Mouse (Mus musculus): ENCODE measurements at regions not wholly inside any gene's neighbourhood (a gene's known extent, or its start where the extent isn't known, plus 50 kb on each side); places are given as distances from the start of the nearest gene placed in this dataset.

DNA sequence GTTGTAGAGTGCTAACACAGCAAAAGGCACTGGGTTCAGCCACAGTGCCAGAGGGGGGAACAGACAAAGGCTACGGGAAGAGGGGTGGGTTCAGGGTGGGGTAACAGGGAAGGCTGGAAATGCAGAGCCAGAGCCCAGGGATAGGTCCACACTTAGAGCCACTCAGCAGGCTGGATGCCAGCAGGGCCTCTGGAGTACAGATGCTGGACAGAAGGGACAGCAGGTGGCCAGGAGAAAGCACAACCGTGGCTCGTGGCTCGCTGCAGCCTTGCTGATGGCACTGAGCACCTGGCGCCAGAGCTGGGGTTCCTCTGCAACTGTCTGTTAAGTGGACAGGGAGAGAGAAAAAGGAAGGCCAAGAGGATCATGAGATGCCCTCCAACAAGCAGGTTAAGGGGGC lies 174.2 kb downstream of the Mroh4 start:
- no peaks in the 10 kb centered on the region for H3K9me3 ChIP-seq (replicated peaks)
- H3K27ac ChIP-seq (replicated peaks), result no peak overlapping the region
- WGBS, result 88% methylated on average over 5 of the region's 5 CpGs
- H3K4me1 ChIP-seq, result no peaks in the 10 kb centered on the region
- no peaks in the 10 kb centered on the region for H3K27me3 ChIP-seq (ENCODE audit: low read depth, poor library complexity, severe bottlenecking)
- H3K36me3 ChIP-seq, result no peaks in the 10 kb centered on the region
- no peak overlapping the region for H3K4me3 ChIP-seq
- no peak for DNase-seq (ENCODE audit: low spot score)

DNA sequence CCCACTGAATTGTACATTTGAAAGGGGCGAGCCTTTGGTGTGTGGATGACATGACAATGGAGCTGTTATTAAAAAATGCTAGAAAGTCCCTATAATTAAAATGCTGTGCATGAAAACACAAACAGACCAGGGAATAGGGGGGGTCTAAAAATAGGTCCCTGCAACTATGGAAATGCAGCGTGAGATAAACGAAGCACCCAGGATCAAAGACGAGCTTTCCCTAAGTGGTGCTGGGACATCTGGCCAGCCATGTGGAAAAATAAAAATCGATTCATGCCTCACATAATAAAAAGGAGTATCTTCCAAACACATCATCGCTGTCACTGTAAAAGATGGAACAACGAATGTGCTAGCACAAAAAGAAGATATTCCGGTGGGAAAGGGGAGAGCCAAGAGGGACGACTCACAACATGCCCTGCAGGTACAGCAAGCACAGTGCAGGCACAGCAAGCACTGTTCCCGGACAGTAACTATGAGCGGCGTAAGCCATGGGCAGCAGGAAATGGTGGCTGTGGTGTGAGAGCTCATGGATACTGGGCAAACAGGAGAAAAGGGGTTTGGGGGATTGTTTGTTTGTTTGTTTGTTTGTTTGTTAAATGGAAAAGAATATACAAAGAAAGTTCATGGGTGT lies 176.7 kb downstream of the Mroh4 start:
- no peak overlapping the region for H3K27ac ChIP-seq (replicated peaks)

DNA sequence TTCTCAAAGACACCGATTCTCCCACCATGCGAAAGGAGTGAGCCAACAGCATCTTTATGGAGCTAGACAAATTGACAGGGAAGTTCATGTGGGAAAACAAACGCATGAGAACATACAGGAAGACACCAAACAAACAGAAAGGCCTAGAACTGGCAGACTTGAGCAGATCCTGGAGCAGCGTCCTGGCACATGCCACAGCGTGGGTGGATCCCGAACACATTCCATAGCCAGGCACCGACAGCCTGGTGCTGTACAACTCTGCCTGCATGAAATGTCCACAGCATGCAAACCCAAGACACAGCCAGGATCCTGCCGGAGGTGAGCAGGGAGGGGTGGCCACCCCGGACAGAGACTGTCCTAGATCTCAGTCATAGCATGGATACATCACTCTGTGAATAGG lies 177.2 kb downstream of the Mroh4 start:
- no peaks in the 10 kb centered on the region for H3K36me3 ChIP-seq
- DNase-seq (ENCODE audit: low spot score), result no peak
- no peaks in the 10 kb centered on the region for H3K9me3 ChIP-seq (replicated peaks)
- H3K27me3 ChIP-seq (ENCODE audit: low read depth, poor library complexity, severe bottlenecking), result no peaks in the 10 kb centered on the region
- no peak overlapping the region for H3K4me3 ChIP-seq
- peaks cover 5% of the 10 kb centered on the region; the same call in 1 of the 2 replicates for H3K4me1 ChIP-seq
- WGBS, result 92% methylated on average over 9 of the region's 9 CpGs
- no peak overlapping the region for H3K27ac ChIP-seq (replicated peaks)

More for the DNA sequence above, 176.7 kb downstream of the Mroh4 start:
- no peaks in the 10 kb centered on the region for H3K36me3 ChIP-seq
- H3K4me3 ChIP-seq, result no peak overlapping the region
- no peak for DNase-seq (ENCODE audit: low spot score)
- H3K4me1 ChIP-seq, result peaks cover 5% of the 10 kb centered on the region; the same call in 1 of the 2 replicates
- H3K27me3 ChIP-seq (ENCODE audit: low read depth, poor library complexity, severe bottlenecking), result no peaks in the 10 kb centered on the region
- H3K9me3 ChIP-seq (replicated peaks), result no peaks in the 10 kb centered on the region
- WGBS, result 90% methylated on average over 12 of the region's 12 CpGs

DNA sequence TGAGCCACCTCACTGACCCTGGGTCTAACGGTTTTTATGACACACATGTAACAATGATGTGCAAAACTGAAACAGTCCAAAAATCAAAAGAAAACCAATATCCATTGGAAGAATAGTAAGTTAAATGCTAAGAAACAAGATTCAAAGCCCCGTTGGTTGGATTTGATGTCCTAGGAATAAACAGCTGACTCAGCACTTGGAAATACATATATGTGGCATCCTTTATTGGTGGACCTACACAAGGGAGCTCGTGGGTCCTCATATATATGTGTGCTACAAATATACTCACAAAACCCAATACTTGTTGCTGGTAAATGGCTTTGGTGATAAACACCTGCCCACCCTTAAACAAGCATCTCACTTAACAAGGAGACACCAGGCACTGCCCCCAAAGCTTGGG lies 178.2 kb downstream of the Mroh4 start:
- Histone ChIP-seq H3K27ac (replicated peaks) (no peak overlapping the region), H3K27me3 (ENCODE audit: low read depth, poor library complexity, severe bottlenecking) (no peaks in the 10 kb centered on the region), H3K4me3 (no peak overlapping the region), H3K4me1 (peaks cover 5% of the 10 kb centered on the region; the same call in 1 of the 2 replicates), H3K36me3 (no peaks in the 10 kb centered on the region), H3K9me3 (replicated peaks) (no peaks in the 10 kb centered on the region)
- no peak for DNase-seq (ENCODE audit: low spot score)
- WGBS, result 82% methylated on average over 3 of the region's 3 CpGs

DNA sequence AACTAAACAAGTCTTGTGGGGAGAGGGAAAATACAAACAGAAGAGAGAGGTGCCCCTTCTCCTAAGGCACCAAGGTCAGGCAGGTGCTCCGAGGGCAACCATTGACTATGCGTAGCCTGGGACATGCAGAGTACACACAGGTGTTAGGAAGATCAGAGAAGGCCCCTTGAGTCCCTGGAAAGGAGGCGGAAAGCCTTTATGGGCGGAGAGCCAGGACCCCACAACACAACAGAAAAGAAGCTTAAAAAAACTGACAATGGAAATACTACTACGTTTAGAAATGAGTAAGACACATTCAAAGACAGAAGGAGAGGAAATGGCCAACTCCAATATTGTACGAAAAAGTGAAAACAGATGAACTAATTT lies 179.5 kb downstream of the Mroh4 start:
- no peaks in the 10 kb centered on the region for H3K36me3 ChIP-seq

DNA sequence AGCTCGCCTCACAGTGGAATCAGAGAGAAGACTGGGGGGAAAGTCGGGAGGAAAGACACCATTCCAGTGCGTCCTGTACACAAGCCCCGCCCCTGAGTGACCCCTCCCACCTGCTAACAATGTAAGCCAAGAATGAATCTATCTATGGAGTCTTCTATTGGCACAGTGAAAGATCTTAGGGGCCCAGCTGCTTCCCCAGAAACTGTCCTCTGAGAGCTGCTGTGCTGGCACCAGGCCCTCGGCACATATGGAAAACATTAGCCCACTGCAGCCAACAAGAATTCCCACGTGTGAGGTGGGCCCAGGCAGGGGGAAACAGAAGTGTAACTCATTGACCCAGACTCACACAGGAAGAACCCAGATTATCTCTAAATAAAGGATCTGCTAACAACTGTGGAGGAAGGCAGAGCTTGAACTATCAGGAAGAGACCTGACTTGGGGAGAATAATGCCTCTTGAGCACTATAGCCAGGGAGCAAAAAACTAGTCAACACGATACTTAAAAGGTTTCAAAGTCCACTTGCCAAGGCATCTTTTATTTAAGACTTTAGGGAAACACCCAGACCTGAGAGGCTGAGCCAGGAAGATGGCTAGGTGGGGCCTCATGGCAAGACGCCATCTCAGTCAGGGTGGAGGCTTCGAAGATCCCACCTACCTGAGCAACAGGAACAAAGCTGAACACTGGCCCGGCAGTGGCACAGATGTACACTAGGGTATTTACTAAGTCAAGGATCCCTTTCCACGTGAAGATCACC lies 180.1 kb downstream of the Mroh4 start:
- DNase-seq (ENCODE audit: low spot score), result no peak
- 74% methylated on average over 11 of the region's 11 CpGs for WGBS
- H3K27ac ChIP-seq (replicated peaks), result no peak overlapping the region

More for the DNA sequence above, 179.5 kb downstream of the Mroh4 start:
- peaks cover 5% of the 10 kb centered on the region; the same call in 1 of the 2 replicates for H3K4me1 ChIP-seq
- H3K27ac ChIP-seq (replicated peaks), result no peak overlapping the region
- no peaks in the 10 kb centered on the region for H3K27me3 ChIP-seq (ENCODE audit: low read depth, poor library complexity, severe bottlenecking)
- 88% methylated on average over 6 of the region's 6 CpGs for WGBS
- no peak for DNase-seq (ENCODE audit: low spot score)
- H3K4me3 ChIP-seq, result no peak overlapping the region
- no peaks in the 10 kb centered on the region for H3K9me3 ChIP-seq (replicated peaks)

DNA sequence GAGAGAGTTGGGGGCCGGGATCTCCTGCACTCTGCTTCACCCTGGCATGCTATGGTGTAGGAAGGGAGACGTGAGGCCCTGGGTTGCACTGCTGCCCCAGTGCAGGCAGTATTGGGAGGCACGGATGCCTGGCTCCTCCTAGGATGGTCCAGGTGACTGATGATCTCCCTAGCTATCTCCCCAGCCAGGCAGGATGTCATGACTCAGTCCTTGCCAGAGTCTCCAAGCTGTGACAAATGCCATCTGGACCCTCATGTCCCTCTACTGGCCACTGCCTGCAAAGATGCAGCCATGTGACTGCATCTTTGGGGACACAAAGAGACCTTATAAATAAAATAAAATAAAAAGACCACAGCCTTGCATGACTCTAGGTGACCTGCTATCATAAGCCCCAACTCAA lies 181.6 kb downstream of the Mroh4 start:
- Histone ChIP-seq H3K4me3 (no peak overlapping the region), H3K27me3 (ENCODE audit: low read depth, poor library complexity, severe bottlenecking) (0 out of 2 replicates have a peak, but pooled peaks cover 7% of the 10 kb centered on the region), H3K36me3 (no peaks in the 10 kb centered on the region), H3K9me3 (replicated peaks) (no peaks in the 10 kb centered on the region), H3K27ac (replicated peaks) (no peak overlapping the region), H3K4me1 (peaks cover 11% of the 10 kb centered on the region; the same call in 1 of the 2 replicates)
- WGBS, result 83% methylated on average over 3 of the region's 3 CpGs
- no peak for DNase-seq (ENCODE audit: low spot score)

More for the DNA sequence above, 180.1 kb downstream of the Mroh4 start:
- H3K36me3 ChIP-seq, result no peaks in the 10 kb centered on the region
- H3K4me3 ChIP-seq, result no peak overlapping the region
- H3K9me3 ChIP-seq (replicated peaks), result no peaks in the 10 kb centered on the region
- H3K4me1 ChIP-seq, result peaks cover 5% of the 10 kb centered on the region; the same call in 1 of the 2 replicates
- no peaks in the 10 kb centered on the region for H3K27me3 ChIP-seq (ENCODE audit: low read depth, poor library complexity, severe bottlenecking)

DNA sequence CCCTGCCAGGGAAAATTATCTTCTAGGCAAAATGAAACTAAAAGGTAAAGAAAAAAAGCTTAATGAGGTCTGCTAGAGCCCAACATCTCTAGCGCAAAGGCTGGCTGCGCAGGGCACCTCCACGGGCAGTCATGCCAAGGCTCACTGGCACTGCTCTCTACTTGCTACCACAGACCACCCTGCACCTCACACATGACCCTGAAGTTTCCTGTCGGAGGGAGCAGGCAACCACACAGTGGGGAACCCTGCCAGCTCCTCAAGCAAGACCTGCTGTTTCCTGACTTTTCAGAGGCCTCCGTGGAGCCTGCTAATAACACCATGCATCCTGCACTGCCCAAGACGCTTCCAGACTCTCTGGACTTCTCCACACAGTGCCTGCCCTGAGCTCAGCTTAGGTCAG lies 182.3 kb downstream of the Mroh4 start:
- H3K36me3 ChIP-seq, result no peaks in the 10 kb centered on the region
- H3K9me3 ChIP-seq (replicated peaks), result no peaks in the 10 kb centered on the region
- no peak overlapping the region for H3K4me3 ChIP-seq
- H3K27me3 ChIP-seq (ENCODE audit: low read depth, poor library complexity, severe bottlenecking), result 0 out of 2 replicates have a peak, but pooled peaks cover 7% of the 10 kb centered on the region
- DNase-seq (ENCODE audit: low spot score), result no peak
- peaks cover 15% of the 10 kb centered on the region for H3K4me1 ChIP-seq
- 84% methylated on average over 6 of the region's 6 CpGs for WGBS
- H3K27ac ChIP-seq (replicated peaks), result no peak overlapping the region

DNA sequence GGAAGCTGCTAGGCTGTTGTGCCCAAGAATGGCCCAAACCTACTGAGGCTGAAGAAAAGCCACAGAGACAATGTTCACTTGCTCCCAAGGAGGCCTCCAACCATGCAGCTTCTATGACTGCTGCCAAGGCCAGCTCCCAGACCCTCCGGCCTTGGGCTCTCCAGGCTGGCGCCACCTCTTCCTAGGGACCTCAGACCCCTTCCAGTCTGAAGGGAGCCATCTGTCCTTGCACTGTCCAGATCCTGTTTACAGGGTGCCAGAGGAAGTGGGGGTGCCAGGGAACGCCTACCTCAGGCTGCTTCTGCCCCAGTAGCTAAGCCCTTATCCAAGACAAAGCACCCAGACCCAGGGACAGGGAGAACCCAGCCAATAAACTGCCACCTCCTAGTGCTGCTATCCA lies 183.7 kb downstream of the Mroh4 start:
- Histone ChIP-seq H3K27me3 (ENCODE audit: low read depth, poor library complexity, severe bottlenecking) (0 out of 2 replicates have a peak, but pooled peaks cover 7% of the 10 kb centered on the region), H3K4me1 (peaks cover 15% of the 10 kb centered on the region), H3K9me3 (replicated peaks) (no peaks in the 10 kb centered on the region), H3K4me3 (no peak overlapping the region), H3K36me3 (no peaks in the 10 kb centered on the region), H3K27ac (replicated peaks) (no peak overlapping the region)
- 92% methylated on average over 3 of the region's 3 CpGs for WGBS
- no peak for DNase-seq (ENCODE audit: low spot score)

DNA sequence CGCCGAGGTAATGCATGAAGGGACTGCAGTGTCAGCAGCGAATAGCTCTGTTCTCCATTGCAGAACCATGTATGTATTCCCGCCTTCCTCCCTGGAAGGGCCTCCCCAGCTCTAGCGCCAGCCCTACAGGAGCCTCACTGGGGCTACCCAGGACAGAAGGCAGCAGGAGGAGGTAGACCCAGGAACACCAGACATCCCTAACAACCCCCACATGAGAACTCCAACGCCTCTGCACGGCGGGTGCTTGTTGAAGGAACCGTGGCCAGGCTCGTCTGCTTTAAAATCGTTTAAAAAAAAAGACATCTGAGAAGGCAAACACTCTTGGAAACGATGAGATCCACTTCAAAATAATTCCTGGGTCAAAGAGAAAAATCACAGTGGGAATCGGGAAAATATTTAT lies 194.3 kb downstream of the Mroh4 start:
- Histone ChIP-seq H3K27me3 (ENCODE audit: low read depth, poor library complexity, severe bottlenecking) (no peaks in the 10 kb centered on the region), H3K9me3 (replicated peaks) (no peaks in the 10 kb centered on the region), H3K36me3 (no peaks in the 10 kb centered on the region), H3K4me3 (no peak overlapping the region), H3K27ac (replicated peaks) (no peak overlapping the region), H3K4me1 (no peaks in the 10 kb centered on the region; the same call in 1 of the 2 replicates)
- DNase-seq (ENCODE audit: low spot score), result no peak
- 82% methylated on average over 13 of the region's 13 CpGs for WGBS

DNA sequence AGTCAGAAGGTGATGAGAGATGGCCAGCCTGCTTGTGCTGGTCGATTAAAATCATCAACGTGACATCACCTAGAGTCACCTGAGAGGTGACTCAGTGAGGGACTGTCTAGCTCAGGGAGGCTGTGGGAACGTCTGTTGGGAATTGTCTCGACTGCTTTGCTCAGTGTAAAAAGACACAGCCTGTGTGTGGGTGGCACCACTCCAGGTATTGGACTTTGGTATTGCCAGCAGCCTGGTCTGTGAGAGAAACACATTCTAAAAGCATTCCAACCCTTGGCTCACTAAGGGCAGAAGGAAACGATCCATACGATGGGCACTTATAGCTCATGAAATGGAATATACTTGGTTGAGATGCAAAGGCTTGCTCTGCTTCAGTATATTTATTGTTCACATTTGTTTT lies 209.2 kb downstream of the Mroh4 start:
- Histone ChIP-seq H3K27ac (replicated peaks) (no peak overlapping the region), H3K4me1 (0 out of 2 replicates have a peak, but pooled peaks cover 5% of the 10 kb centered on the region), H3K4me3 (no peak overlapping the region), H3K36me3 (no peaks in the 10 kb centered on the region), H3K9me3 (replicated peaks) (no peaks in the 10 kb centered on the region), H3K27me3 (ENCODE audit: low read depth, poor library complexity, severe bottlenecking) (no peaks in the 10 kb centered on the region)
- WGBS, result 89% methylated on average over 6 of the region's 6 CpGs
- no peak for DNase-seq (ENCODE audit: low spot score)

DNA sequence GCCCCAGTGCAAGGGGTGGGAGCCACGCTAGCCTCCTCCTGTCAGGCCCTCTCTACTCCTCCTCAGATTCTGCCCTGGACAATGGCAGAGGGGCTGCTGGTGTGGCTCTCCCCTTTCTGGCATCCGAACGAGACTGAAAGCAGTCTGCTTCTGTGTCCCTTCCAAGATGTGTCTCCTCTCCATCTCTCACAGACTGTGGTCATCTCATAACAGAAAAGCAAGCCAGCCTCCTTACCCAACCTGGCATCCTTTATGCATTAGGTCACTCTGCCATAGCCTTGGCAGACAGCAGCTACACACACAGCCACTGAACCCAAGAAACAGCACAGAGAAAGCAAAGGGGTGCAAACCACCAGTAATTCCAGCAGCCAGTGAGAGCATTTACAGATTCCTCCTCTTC lies 213.2 kb downstream of the Mroh4 start:
- 74% methylated on average over 3 of the region's 3 CpGs for WGBS
- Histone ChIP-seq H3K27me3 (ENCODE audit: low read depth, poor library complexity, severe bottlenecking) (no peaks in the 10 kb centered on the region), H3K9me3 (replicated peaks) (no peaks in the 10 kb centered on the region), H3K4me1 (peaks cover 8% of the 10 kb centered on the region; the same call in 1 of the 2 replicates), H3K27ac (replicated peaks) (0 out of 2 replicates have a peak overlapping the region, but pooled peaks have one; percentile 34), H3K4me3 (no peak overlapping the region), H3K36me3 (no peaks in the 10 kb centered on the region)
- no peak for DNase-seq (ENCODE audit: low spot score)

DNA sequence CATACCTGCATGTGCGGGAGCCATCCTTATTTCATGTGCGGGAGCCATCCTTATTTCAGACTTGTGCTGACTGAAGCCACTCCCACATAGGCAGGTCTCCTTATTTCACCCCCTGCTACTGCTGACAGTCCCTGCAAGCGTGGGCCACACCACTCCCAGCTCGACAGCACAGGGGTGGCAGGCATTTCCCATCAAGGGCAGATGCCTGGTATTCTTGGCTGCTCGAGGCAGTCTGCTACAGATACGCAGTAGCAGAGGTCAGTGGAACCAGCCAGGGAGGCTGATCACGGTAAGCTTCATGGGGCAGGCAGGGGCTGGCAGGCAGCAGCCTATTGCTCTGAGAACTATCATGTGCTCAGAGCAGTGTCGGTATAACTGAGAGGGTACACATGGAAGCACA lies 215.6 kb downstream of the Mroh4 start:
- Histone ChIP-seq H3K27me3 (ENCODE audit: low read depth, poor library complexity, severe bottlenecking) (no peaks in the 10 kb centered on the region), H3K27ac (replicated peaks) (no peak overlapping the region), H3K36me3 (no peaks in the 10 kb centered on the region), H3K4me3 (no peak overlapping the region), H3K4me1 (peaks cover 8% of the 10 kb centered on the region; the same call in 1 of the 2 replicates), H3K9me3 (replicated peaks) (no peaks in the 10 kb centered on the region)
- DNase-seq (ENCODE audit: low spot score), result no peak
- WGBS, result 89% methylated on average over 8 of the region's 8 CpGs
